Mouse (Mus musculus): ENCODE measurements around the gene Olfr1375.

- TF ChIP-seq CTCF (IDR thresholded peaks at IDR 0.05; ENCODE audit: extremely low read depth, insufficient read depth, low read length) (no peak), POLR2A (IDR thresholded peaks at IDR 0.05; ENCODE audit: extremely low read depth, insufficient read depth, low read length) (no peak)
These were observed 15.4 kb downstream of the Olfr1375 start for GRCm38 (mm10) chr11:51063276-51063675.
